Mouse (Mus musculus): Measurements from ENCODE around the gene 1700092M07Rik. TPM values are rescaled to one million over a fixed set of nuclear protein-coding genes. Genes with fewer than 3 reads are reported as not detected.
"Not testable (repeated sequence)": the region's sequence is repeated elsewhere in the genome, so short reads cannot be mapped to it uniquely, and the experiment has no call there.

The 1700092M07Rik gene
- total RNA-seq, 2 experiments from 2014 or later = 1.3 to 3.1 TPM

GRCm38 (mm10) chr19:8716767-8717475, 23.6 kb upstream of the 1700092M07Rik start:
- no peak for DNase-seq

- DNase-seq = peak; percentile 77
These were observed 22.2 kb upstream of the 1700092M07Rik start for GRCm38 (mm10) chr19:8718357-8718756.

- DNase-seq = not testable (repeated sequence)
These were observed 21.5 kb upstream of the 1700092M07Rik start for GRCm38 (mm10) chr19:8719037-8719436.

- no peak for DNase-seq
These were observed 19.1 kb upstream of the 1700092M07Rik start for GRCm38 (mm10) chr19:8721378-8721777.

GRCm38 (mm10) chr19:8722021-8722420, 18.5 kb upstream of the 1700092M07Rik start:
- no peak for DNase-seq

GRCm38 (mm10) chr19:8722559-8722906, 18.0 kb upstream of the 1700092M07Rik start:
- no peak for DNase-seq

- DNase-seq = peak; percentile 96
These were observed 17.5 kb upstream of the 1700092M07Rik start, which contains the start of gene Slc3a2 for GRCm38 (mm10) chr19:8722907-8723573. Slc3a2 (minus strand) TSS chr19:8723369.

GRCm38 (mm10) chr19:8723574-8724346, 16.8 kb upstream of the 1700092M07Rik start:
- peak; percentile 25 for DNase-seq

- DNase-seq = no peak
These were observed 16.1 kb upstream of the 1700092M07Rik start for GRCm38 (mm10) chr19:8724392-8724791.

- no peak for DNase-seq
These were observed 15.4 kb upstream of the 1700092M07Rik start for GRCm38 (mm10) chr19:8725081-8725613.

GRCm38 (mm10) chr19:8726609-8727390, 13.7 kb upstream of the 1700092M07Rik start:
- DNase-seq = no peak

GRCm38 (mm10) chr19:8727495-8728114, 12.9 kb upstream of the 1700092M07Rik start:
- DNase-seq = no peak

GRCm38 (mm10) chr19:8728335-8729099, 12.0 kb upstream of the 1700092M07Rik start:
- not testable (repeated sequence) for DNase-seq

GRCm38 (mm10) chr19:8734334-8734733, 6.2 kb upstream of the 1700092M07Rik start:
- DNase-seq = no peak

GRCm38 (mm10) chr19:8735389-8736159, 4.9 kb upstream of the 1700092M07Rik start, which contains the start of gene Wdr74:
Wdr74 (plus strand) TSS chr19:8735827.
- peak; percentile 96 for DNase-seq

- DNase-seq = no peak
These were observed 4.4 kb upstream of the 1700092M07Rik start for GRCm38 (mm10) chr19:8736160-8736467.

- no peak for DNase-seq
These were observed 1.6 kb upstream of the 1700092M07Rik start for GRCm38 (mm10) chr19:8738911-8739310.

- DNase-seq = no peak
These were observed 872 bp upstream of the 1700092M07Rik start for GRCm38 (mm10) chr19:8739646-8740045.

- DNase-seq = peak; percentile 95
These were observed 838 bp downstream of the 1700092M07Rik start, which contains the start of gene Stx5a for GRCm38 (mm10) chr19:8741243-8741869. Stx5a (plus strand) TSS chr19:8741413.

Measured in adrenal gland, postnatal 10 days (tissue).